Mouse (Mus musculus) heart, embryonic 14.5 days (tissue): ENCODE data around the gene Ptbp1. TPM values are rescaled to one million over a fixed set of nuclear protein-coding genes. Genes with fewer than 3 reads are reported as not detected.

ENCODE experiments used
- ATAC-seq: fragments of 200-750 bp; cut with Nextera tagmentation; 2 replicates; pipeline ENCODE4 v1.8.0; 2017; ENCODE audit warnings: low read depth, moderate TSS enrichment; ENCODE audit not compliant: insufficient number of reproducible peaks, insufficient read depth, low FRiP score
- H3K27ac ChIP-seq, 2 experiments: fragments of 200-500 bp in 1 of 2; fragments of 300-500 bp in 1 of 2; sonication (generic) in 1 of 2; replicated peaks in 1 of 2; 2 replicates each; pipeline ENCODE4 v1.5.1; 2012 to 2014; ENCODE audit warnings: low read depth in 2 of 2, low read length in 2 of 2, control low read depth in 1 of 2, mild to moderate bottlenecking in 1 of 2, mixed read lengths in 1 of 2; ENCODE audit not compliant: control insufficient read depth in 1 of 2, insufficient read depth in 1 of 2
- H3K27me3 ChIP-seq: fragments of 300-500 bp; sonication (generic); 2 replicates; pipeline ENCODE4 v1.6.1; 2014; ENCODE audit warnings: mild to moderate bottlenecking, low read length, control low read depth; ENCODE audit not compliant: control insufficient read depth, insufficient read depth
- H3K36me3 ChIP-seq: fragments of 300-500 bp; sonication (generic); 2 replicates; pipeline ENCODE4 v1.6.1; 2014; ENCODE audit warnings: mild to moderate bottlenecking, control low read depth, low read length, mixed read lengths; ENCODE audit not compliant: control insufficient read depth, insufficient read depth
- H3K4me1 ChIP-seq, 2 experiments: fragments of 200-500 bp in 1 of 2; fragments of 300-500 bp in 1 of 2; sonication (generic) in 1 of 2; 2 replicates each; pipeline ENCODE4 v1.6.1; 2012 to 2014; ENCODE audit warnings: low read length in 2 of 2, control low read depth in 1 of 2, mixed read lengths in 1 of 2; ENCODE audit not compliant: control insufficient read depth in 2 of 2, insufficient read depth in 2 of 2
- H3K4me2 ChIP-seq: fragments of 300-500 bp; sonication (generic); 2 replicates; pipeline ENCODE4 v1.6.1; 2014; ENCODE audit warnings: mild to moderate bottlenecking, low read length
- H3K4me3 ChIP-seq, 2 experiments: fragments of 200-500 bp in 1 of 2; fragments of 300-500 bp in 1 of 2; sonication (generic) in 1 of 2; 2 replicates each; pipeline ENCODE4 v1.5.1; 2012 to 2014; ENCODE audit warnings: low read length in 2 of 2, mild to moderate bottlenecking in 2 of 2, control low read depth in 1 of 2, low read depth in 1 of 2, moderate library complexity in 1 of 2; ENCODE audit not compliant: control insufficient read depth in 1 of 2, insufficient read depth in 1 of 2
- H3K9ac ChIP-seq: fragments of 300-500 bp; sonication (generic); 2 replicates; pipeline ENCODE4 v1.6.1; 2014; ENCODE audit warnings: mild to moderate bottlenecking, low read length
- H3K9me3 ChIP-seq: fragments of 300-500 bp; sonication (generic); 2 replicates; pipeline ENCODE4 v1.6.1; 2016; ENCODE audit warnings: low read length, control low read depth; ENCODE audit not compliant: control insufficient read depth
- WGBS: fragments of 180-500 bp; shearing (Covaris S2); extraction: QIAGEN DNeasy Blood & Tissue Kit; methylation state at CpG from one replicate; pipeline ENCODE4 v1.1.7; 2014; 5-methylcytosine and 5-hydroxymethylcytosine counted together
- polyA plus RNA-seq: library from polyadenylated mRNA; unstranded; fragments of >200 nt; fragmentation: Nextera tagmentation; extraction: Ambion mirVana; gene quantifications from 2 replicates; pipeline ENCODE4 v1.2.1, GENCODE M21; 2014

Ptbp1 gene
- polyA plus RNA-seq, 1 experiment from 2014 or later: 78.9 TPM

DNA sequence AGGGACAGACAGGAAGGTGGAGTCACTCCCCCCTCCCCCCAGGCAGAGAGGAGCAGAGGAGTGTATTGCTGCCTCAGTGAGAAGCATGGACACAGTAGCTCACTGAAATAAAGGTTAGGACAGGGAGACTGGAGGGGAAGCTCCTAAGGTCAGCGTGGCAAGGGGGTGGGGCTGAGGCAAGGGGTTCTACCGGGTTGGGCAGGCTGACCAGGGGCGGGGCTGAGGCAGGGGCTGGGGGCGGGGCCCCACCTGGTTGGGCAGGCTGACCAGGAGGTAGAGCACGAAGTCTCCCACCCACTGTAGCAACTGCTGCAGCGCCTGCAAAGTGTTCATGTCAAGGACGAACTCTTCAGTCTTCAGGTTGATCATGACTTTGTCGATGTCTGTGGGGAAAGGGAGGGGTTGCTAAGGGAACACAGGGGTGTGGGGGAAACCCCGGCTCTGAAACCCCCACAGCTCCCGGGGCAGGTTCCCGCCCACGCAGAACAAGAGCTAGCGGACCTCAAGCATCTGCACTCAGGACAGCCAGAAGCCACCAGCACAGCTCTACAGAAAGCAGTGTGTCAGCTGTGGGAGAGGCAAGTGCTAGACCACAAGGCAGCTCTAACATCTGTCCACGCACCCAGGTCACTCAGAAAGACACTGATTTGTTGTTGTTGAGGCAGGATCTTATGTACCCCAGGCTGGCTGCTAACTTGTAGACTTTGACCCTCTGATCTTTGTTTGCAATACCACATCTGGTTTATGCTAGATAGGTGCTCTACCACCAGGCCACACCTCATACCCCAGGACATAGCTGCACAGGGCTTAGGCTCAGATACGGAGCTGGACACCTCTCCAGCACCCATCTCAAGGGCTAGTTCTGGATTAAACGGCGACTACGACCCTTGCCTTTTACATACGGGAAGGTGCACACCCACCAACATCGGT, 43.4 kb downstream of the Ptbp1 start:
- H3K27me3 ChIP-seq: no peaks in the 10 kb centered on the region
- H3K36me3 ChIP-seq: peaks cover 79% of the 10 kb centered on the region
- 57% methylated on average over 20 of the region's 20 CpGs for WGBS
- no peaks in the 10 kb centered on the region for H3K9me3 ChIP-seq
- H3K4me2 ChIP-seq: no peak overlapping the region
- H3K4me3 ChIP-seq: no peak overlapping the region
- no peak overlapping the region for H3K9ac ChIP-seq
- ATAC-seq: no peak
- no peaks in the 10 kb centered on the region for H3K4me1 ChIP-seq
- no peak overlapping the region for H3K27ac ChIP-seq

DNA sequence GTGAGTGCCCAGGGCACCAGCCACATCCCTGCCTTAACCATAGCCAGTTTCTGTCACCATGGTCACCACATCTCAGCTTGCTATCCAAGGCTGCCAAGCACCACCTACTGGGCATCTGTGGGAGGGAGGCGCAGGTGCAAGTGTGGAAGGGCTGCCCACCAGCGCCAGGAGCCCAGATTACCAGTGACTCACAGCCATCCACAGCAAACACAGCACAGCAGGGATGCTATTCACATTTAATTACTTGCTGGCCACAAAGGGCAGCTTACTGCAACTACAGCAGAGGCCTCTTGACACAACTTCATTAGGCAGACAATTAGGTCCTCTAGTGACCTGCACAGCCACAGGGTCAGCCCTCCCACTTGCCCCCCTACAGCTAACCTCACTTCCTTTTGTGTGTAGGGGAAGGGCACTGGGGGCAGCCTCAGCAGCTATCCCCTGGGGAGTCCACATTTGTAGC, 46.8 kb downstream of the Ptbp1 start:
- H3K4me3 ChIP-seq: no peak overlapping the region
- H3K9me3 ChIP-seq: no peaks in the 10 kb centered on the region
- H3K27me3 ChIP-seq: no peaks in the 10 kb centered on the region
- ATAC-seq: no peak
- no peak overlapping the region for H3K4me2 ChIP-seq
- no peaks in the 10 kb centered on the region for H3K4me1 ChIP-seq
- H3K9ac ChIP-seq: no peak overlapping the region
- H3K36me3 ChIP-seq: peaks cover 95% of the 10 kb centered on the region
- H3K27ac ChIP-seq: no peak overlapping the region
- 63% methylated on average over 2 of the region's 2 CpGs for WGBS

DNA sequence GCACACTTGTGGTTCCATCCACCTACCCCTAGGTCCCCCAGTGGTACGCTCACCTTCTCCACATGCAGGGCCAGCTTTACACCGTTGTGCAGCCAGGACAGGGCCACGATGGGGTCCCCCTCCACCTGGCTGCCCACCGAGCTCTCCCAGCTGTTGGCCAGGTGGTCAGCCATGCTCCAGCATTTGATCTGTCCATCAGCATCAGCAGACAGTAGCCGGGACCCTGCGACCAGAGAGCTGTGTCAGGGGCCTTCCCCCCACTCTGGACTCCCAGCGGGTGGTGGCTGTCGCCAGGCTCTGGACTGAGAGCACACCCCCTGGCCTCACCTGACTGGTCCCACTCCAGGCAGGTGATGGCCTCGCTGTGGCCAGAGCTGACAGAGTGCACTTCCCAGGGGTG, 52.5 kb downstream of the Ptbp1 start:
- Histone ChIP-seq H3K4me1 (peaks cover 0 to 5% of the 10 kb centered on the region in 2 experiments; a peak in 2 of 4 replicates), H3K9me3 (no peaks in the 10 kb centered on the region), H3K36me3 (peaks cover 72% of the 10 kb centered on the region), H3K9ac (no peak overlapping the region), H3K27me3 (no peaks in the 10 kb centered on the region), H3K4me2 (no peak overlapping the region), H3K4me3 (no peak overlapping the region), H3K27ac (no peak overlapping the region)
- ATAC-seq: no peak
- 97% methylated on average over 9 of the region's 9 CpGs for WGBS

DNA sequence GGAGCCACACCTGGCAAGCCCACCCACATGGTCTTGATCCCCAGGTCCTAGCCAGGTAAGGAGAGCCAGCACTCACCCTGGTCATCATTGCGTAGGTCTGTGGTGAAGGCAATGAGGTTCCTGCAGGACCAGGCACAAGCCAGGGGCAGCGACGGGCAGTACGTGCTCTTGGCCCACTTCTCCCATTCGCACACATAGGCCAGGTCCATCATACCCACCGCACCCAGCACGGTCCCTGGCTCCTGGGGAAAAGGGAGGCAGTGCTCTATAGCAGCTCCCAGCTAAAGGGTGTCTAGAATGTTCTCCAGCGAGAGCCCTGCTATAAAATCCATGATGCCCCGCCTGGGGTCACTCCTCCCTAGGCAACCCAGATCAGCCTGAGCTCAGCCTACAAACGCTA, 53.2 kb downstream of the Ptbp1 start:
- H3K9me3 ChIP-seq: no peaks in the 10 kb centered on the region
- H3K4me2 ChIP-seq: no peak overlapping the region
- H3K27ac ChIP-seq: no peak overlapping the region
- peaks cover 0 to 5% of the 10 kb centered on the region in 2 experiments; a peak in 2 of 4 replicates for H3K4me1 ChIP-seq
- no peak for ATAC-seq
- no peak overlapping the region for H3K4me3 ChIP-seq
- no peak overlapping the region for H3K9ac ChIP-seq
- H3K27me3 ChIP-seq: no peaks in the 10 kb centered on the region
- H3K36me3 ChIP-seq: peaks cover 71% of the 10 kb centered on the region
- WGBS: 95% methylated on average over 10 of the region's 10 CpGs

DNA sequence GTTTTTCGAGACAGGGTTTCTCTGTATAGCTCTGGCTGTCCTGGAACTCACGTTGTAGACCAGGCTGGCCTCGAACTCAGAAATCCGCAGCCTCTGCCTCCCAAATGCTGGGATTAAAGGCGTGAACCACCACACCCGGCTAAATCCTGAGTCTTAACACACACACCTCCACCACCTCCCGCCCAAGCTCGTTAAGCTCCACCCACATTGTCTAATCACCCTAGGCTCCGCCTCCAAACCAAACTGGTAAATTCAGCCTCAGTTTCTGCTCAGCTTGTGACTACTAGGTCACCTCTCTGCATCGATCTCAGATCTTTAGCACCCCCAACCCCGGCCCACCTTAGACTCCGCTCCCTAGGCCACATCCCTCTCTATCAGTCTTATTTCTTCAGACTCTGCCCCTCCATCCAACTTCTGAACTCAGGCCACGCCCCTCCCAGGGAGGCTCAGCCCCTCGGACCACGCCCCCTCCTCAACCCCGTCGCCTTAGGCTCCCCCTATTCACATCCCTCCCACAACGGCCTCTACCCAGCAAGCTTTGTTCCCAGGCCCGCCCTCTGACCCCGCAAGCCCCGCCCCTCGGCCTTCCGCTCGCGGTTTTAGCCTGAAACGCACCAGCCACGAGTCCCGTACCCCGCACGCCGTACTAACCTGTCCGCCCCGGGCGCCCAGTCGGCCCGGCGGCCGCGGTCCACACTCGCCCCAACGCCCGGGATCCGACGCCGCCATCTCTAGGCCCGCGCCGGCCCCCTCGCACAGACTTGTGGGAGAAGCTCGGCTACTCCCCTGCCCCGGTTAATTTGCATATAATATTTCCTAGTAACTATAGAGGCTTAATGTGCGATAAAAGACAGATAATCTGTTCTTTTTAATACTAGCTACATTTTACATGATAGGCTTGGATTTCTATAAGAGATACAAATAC, 54.2 kb downstream of the Ptbp1 start, which contains the start of gene Med16:
Med16 (minus strand) TSS at position 757 of the 925 bp plus-strand sequence.
- H3K9me3 ChIP-seq: no peaks in the 10 kb centered on the region
- no peaks in the 10 kb centered on the region for H3K27me3 ChIP-seq
- H3K9ac ChIP-seq: peak within 1 kb of the TSS; percentile 92
- peak within 1 kb of the TSS; percentile 72 to 89 for H3K4me3 ChIP-seq
- peak; percentile 95 for ATAC-seq
- peak within 1 kb of the TSS; percentile 94 to 97 for H3K27ac ChIP-seq
- H3K36me3 ChIP-seq: peaks cover 63% of the 10 kb centered on the region
- WGBS: 2% methylated on average over 52 of the region's 52 CpGs
- peak within 1 kb of the TSS; percentile 63 for H3K4me2 ChIP-seq
- H3K4me1 ChIP-seq: peaks cover 0 to 5% of the 10 kb centered on the region in 2 experiments; a peak in 2 of 4 replicates

DNA sequence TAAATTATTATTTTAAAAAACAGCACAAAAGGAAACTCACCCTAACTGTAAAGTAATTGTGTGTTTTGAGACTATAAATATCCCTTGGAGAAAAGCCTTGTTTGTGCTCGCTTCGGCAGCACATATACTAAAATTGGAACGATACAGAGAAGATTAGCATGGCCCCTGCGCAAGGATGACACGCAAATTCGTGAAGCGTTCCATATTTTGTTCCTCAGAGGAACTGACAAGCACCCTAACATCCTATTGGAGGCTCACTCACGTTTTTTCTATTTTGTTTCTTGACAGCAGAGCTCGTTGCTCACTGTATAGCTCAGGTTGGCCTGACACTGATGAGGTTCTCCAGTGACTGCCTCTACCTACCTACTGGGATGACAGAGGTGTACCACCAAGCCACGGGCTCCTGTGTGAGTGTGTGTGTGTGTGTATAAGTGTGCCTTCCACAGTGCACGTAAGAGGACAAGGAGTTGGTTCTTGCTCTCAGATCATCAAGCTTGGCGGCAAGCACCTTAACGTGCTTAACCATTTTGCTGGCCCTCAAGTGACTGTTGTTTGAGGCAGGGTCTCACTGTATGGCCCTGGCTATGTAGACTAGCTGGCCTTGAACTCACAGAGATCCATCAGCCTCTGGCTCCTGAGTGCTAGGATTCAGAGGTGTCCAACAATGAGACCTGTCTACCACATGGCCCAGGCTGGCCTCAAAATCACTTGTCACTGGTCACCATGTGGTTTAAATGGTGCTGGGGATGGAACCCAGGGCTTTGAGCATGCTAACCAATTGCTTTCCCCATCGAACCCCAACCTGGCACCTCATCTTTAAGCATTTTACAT, 55.1 kb downstream of the Ptbp1 start:
- H3K4me2 ChIP-seq: peak overlapping the region; percentile 63
- H3K27ac ChIP-seq: peak overlapping the region; percentile 6 to 30; a peak in 3 of 4 replicates
- no peaks in the 10 kb centered on the region for H3K9me3 ChIP-seq
- peaks cover 57% of the 10 kb centered on the region for H3K36me3 ChIP-seq
- no peaks in the 10 kb centered on the region for H3K27me3 ChIP-seq
- WGBS: 23% methylated on average over 14 of the region's 14 CpGs
- H3K4me1 ChIP-seq: peaks cover 2 to 10% of the 10 kb centered on the region in 2 experiments; a peak in 2 of 4 replicates
- peak overlapping the region; percentile 92 for H3K9ac ChIP-seq
- no peak; the same call in 1 of the 2 replicates for ATAC-seq
- H3K4me3 ChIP-seq: peak overlapping the region in 1 of 2 experiments; percentile 72; a peak in 2 of 4 replicates
